Mouse (Mus musculus) intestine, embryonic 16.5 days (tissue): Measurements from ENCODE around the gene 9930021J03Rik. TPM values are rescaled to one million over a fixed set of nuclear protein-coding genes. Genes with fewer than 3 reads are reported as not detected.

Experiments
- ATAC-seq: fragments of 200-750 bp; cut with Nextera tagmentation; 2 replicates; pipeline ENCODE4 v1.8.0; 2017; ENCODE audit warnings: moderate TSS enrichment, moderate library complexity
- H3K27ac ChIP-seq: fragments of 300-500 bp; sonication (generic); 2 replicates; pipeline ENCODE4 v1.5.1; 2014; ENCODE audit warnings: mild to moderate bottlenecking, low read length
- H3K27me3 ChIP-seq: fragments of 300-500 bp; sonication (generic); replicated peaks from 2 replicates; pipeline ENCODE4 v1.6.1; 2014; ENCODE audit warnings: low read length, control low read depth, mixed read lengths; ENCODE audit not compliant: control insufficient read depth, insufficient read depth
- H3K36me3 ChIP-seq: fragments of 300-500 bp; sonication (generic); 2 replicates; pipeline ENCODE4 v1.6.1; 2014; ENCODE audit warnings: low read length, control low read depth; ENCODE audit not compliant: control insufficient read depth, insufficient read depth
- H3K4me1 ChIP-seq: fragments of 300-500 bp; sonication (generic); 2 replicates; pipeline ENCODE4 v1.6.1; 2014; ENCODE audit warnings: low read length, control low read depth, mixed read lengths; ENCODE audit not compliant: control insufficient read depth, insufficient read depth
- H3K4me2 ChIP-seq: fragments of 300-500 bp; sonication (generic); 2 replicates; pipeline ENCODE4 v1.6.1; 2014; ENCODE audit warnings: low read depth, low read length, control low read depth
- H3K4me3 ChIP-seq: fragments of 300-500 bp; sonication (generic); 2 replicates; pipeline ENCODE4 v1.5.1; 2014; ENCODE audit warnings: mild to moderate bottlenecking, low read length
- H3K9ac ChIP-seq: fragments of 300-500 bp; sonication (generic); 2 replicates; pipeline ENCODE4 v1.6.1; 2014; ENCODE audit warnings: low read depth, low read length
- H3K9me3 ChIP-seq: fragments of 300-500 bp; sonication (generic); 2 replicates; pipeline ENCODE4 v1.6.1; 2016; ENCODE audit warnings: low read length, control low read depth; ENCODE audit not compliant: control insufficient read depth
- WGBS: fragments of 180-500 bp; shearing (Covaris S2); extraction: QIAGEN DNeasy Blood & Tissue Kit; methylation state at CpG from one replicate; pipeline ENCODE4 v1.1.7; 2014; 5-methylcytosine and 5-hydroxymethylcytosine counted together
- polyA plus RNA-seq: library from polyadenylated mRNA; unstranded; fragments of >200 nt; fragmentation: Nextera tagmentation; extraction: Ambion mirVana; gene quantifications from 2 replicates; pipeline ENCODE4 v1.2.1, GENCODE M21; 2015

The 9930021J03Rik gene
- polyA plus RNA-seq, 1 experiment from 2014 or later: 2.4 TPM

- no peaks in the 10 kb centered on the region for H3K9me3 ChIP-seq
- H3K9ac ChIP-seq: no peak overlapping the region
- H3K36me3 ChIP-seq: no peaks in the 10 kb centered on the region
- no peak overlapping the region for H3K27ac ChIP-seq
- H3K4me2 ChIP-seq: no peak overlapping the region
- H3K4me3 ChIP-seq: no peak overlapping the region
- 88% methylated on average over 3 of the region's 3 CpGs for WGBS
- no peak for ATAC-seq
- no peaks in the 10 kb centered on the region for H3K27me3 ChIP-seq
- peaks cover 6% of the 10 kb centered on the region; the same call in 1 of the 2 replicates for H3K4me1 ChIP-seq
Observed at GRCm38 (mm10) chr19:29838636-29839135, 32.9 kb upstream of the 9930021J03Rik start.

GRCm38 (mm10) chr19:29838171-29838570 lies 32.4 kb upstream of the 9930021J03Rik start:
- H3K9ac ChIP-seq: no peak overlapping the region
- H3K4me3 ChIP-seq: no peak overlapping the region
- H3K27ac ChIP-seq: no peak overlapping the region
- 78% methylated on average over 1 of the region's 1 CpGs for WGBS
- H3K36me3 ChIP-seq: no peaks in the 10 kb centered on the region
- no peak for ATAC-seq
- no peaks in the 10 kb centered on the region for H3K9me3 ChIP-seq
- no peak overlapping the region for H3K4me2 ChIP-seq
- peaks cover 5% of the 10 kb centered on the region; the same call in 1 of the 2 replicates for H3K4me1 ChIP-seq
- no peaks in the 10 kb centered on the region for H3K27me3 ChIP-seq

GRCm38 (mm10) chr19:29835364-29836034 lies 29.7 kb upstream of the 9930021J03Rik start:
- no peaks in the 10 kb centered on the region for H3K9me3 ChIP-seq
- no peak overlapping the region for H3K9ac ChIP-seq
- H3K27ac ChIP-seq: no peak overlapping the region
- H3K36me3 ChIP-seq: no peaks in the 10 kb centered on the region
- WGBS: 41% methylated on average over 3 of the region's 3 CpGs
- H3K4me3 ChIP-seq: no peak overlapping the region
- ATAC-seq: peak; percentile 76
- no peak overlapping the region for H3K4me2 ChIP-seq
- H3K27me3 ChIP-seq: no peaks in the 10 kb centered on the region
- no peaks in the 10 kb centered on the region for H3K4me1 ChIP-seq

GRCm38 (mm10) chr19:29830911-29831310 lies 25.1 kb upstream of the 9930021J03Rik start:
- ATAC-seq: no peak
- Histone ChIP-seq H3K27me3 (no peaks in the 10 kb centered on the region), H3K4me2 (no peak overlapping the region), H3K36me3 (no peaks in the 10 kb centered on the region), H3K9ac (no peak overlapping the region), H3K4me1 (no peaks in the 10 kb centered on the region), H3K9me3 (no peaks in the 10 kb centered on the region), H3K27ac (no peak overlapping the region), H3K4me3 (no peak overlapping the region)
- 69% methylated on average over 2 of the region's 2 CpGs for WGBS

- Histone ChIP-seq H3K4me1 (no peaks in the 10 kb centered on the region), H3K36me3 (no peaks in the 10 kb centered on the region), H3K9ac (no peak overlapping the region), H3K27me3 (no peaks in the 10 kb centered on the region), H3K9me3 (no peaks in the 10 kb centered on the region), H3K27ac (no peak overlapping the region), H3K4me2 (no peak overlapping the region), H3K4me3 (no peak overlapping the region)
- WGBS: 81% methylated on average over 5 of the region's 5 CpGs
- no peak for ATAC-seq
Observed at GRCm38 (mm10) chr19:29828558-29828957, 22.8 kb upstream of the 9930021J03Rik start.

GRCm38 (mm10) chr19:29826686-29827085 lies 20.9 kb upstream of the 9930021J03Rik start:
- no peaks in the 10 kb centered on the region for H3K9me3 ChIP-seq
- peak; percentile 63; the same call in 1 of the 2 replicates for ATAC-seq
- WGBS: 81% methylated on average over 1 of the region's 1 CpGs

GRCm38 (mm10) chr19:29825003-29825402 lies 19.2 kb upstream of the 9930021J03Rik start:
- 55% methylated on average over 2 of the region's 2 CpGs for WGBS
- no peak for ATAC-seq

More at GRCm38 (mm10) chr19:29826686-29827085, 20.9 kb upstream of the 9930021J03Rik start:
- no peaks in the 10 kb centered on the region for H3K4me1 ChIP-seq
- H3K9ac ChIP-seq: no peak overlapping the region
- H3K4me3 ChIP-seq: no peak overlapping the region
- no peaks in the 10 kb centered on the region for H3K27me3 ChIP-seq
- no peak overlapping the region for H3K4me2 ChIP-seq
- no peaks in the 10 kb centered on the region for H3K36me3 ChIP-seq
- no peak overlapping the region for H3K27ac ChIP-seq

GRCm38 (mm10) chr19:29824034-29824700 lies 18.4 kb upstream of the 9930021J03Rik start:
- Histone ChIP-seq H3K27me3 (no peaks in the 10 kb centered on the region), H3K4me3 (no peak overlapping the region), H3K4me1 (no peaks in the 10 kb centered on the region), H3K9me3 (no peaks in the 10 kb centered on the region), H3K36me3 (no peaks in the 10 kb centered on the region), H3K27ac (no peak overlapping the region), H3K9ac (no peak overlapping the region), H3K4me2 (no peak overlapping the region)
- WGBS: 58% methylated on average over 6 of the region's 6 CpGs
- peak; percentile 28; the same call in 1 of the 2 replicates for ATAC-seq

More at GRCm38 (mm10) chr19:29825003-29825402, 19.2 kb upstream of the 9930021J03Rik start:
- Histone ChIP-seq H3K4me1 (no peaks in the 10 kb centered on the region), H3K9ac (no peak overlapping the region), H3K27me3 (no peaks in the 10 kb centered on the region), H3K9me3 (no peaks in the 10 kb centered on the region), H3K4me3 (no peak overlapping the region), H3K4me2 (no peak overlapping the region), H3K36me3 (no peaks in the 10 kb centered on the region), H3K27ac (no peak overlapping the region)

GRCm38 (mm10) chr19:29823456-29824010 lies 17.7 kb upstream of the 9930021J03Rik start:
- Histone ChIP-seq H3K27me3 (no peaks in the 10 kb centered on the region), H3K9me3 (no peaks in the 10 kb centered on the region), H3K9ac (no peak overlapping the region), H3K36me3 (no peaks in the 10 kb centered on the region), H3K4me3 (no peak overlapping the region), H3K27ac (no peak overlapping the region), H3K4me2 (no peak overlapping the region), H3K4me1 (no peaks in the 10 kb centered on the region)
- 62% methylated on average over 12 of the region's 12 CpGs for WGBS
- ATAC-seq: peak; percentile 64; the same call in 1 of the 2 replicates
